Mouse (Mus musculus) spleen, embryonic (tissue): ENCODE results near the gene Ptk6.

Source experiments
- CTCF ChIA-PET: fragments of 350-600 bp; sonication (Branson Sonifier 250); formaldehyde crosslinking; loops from one replicate; lab custom pipeline; 2022; lab: Charles Lee

Gene Ptk6

GRCm38 (mm10) chr2:181202422-181202821, at the start of gene Ptk6:
Ptk6 (minus strand) TSS chr2:181202789.
- CTCF ChIA-PET = interaction anchor here (0.6 kb wide), 1 partner anchor 19 kb away, joined by 19 read pairs; no protein-coding TSS in a partner anchor

DNA sequence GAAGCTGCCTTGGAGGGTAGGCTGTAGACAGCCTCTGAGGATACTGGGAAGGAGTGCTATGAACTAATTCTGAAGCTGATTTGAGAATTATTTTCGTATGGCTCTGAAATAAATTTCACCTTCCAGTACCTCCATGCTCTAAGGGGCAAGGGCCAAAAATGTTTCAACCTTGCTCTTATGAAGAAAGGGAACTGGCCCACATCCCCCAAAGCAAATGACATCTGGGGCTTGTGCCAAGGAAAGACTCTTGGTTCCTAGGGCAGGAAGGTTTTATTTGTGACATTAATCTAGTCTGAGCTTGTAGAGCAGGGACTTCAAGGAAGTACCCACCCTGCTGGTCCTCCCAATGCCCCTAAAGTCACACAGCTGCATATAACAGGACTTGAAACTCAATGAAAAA, 49.3 kb upstream of the Ptk6 start:
- CTCF ChIA-PET = no interaction called here

GRCm38 (mm10) chr2:181249217-181249616, 46.6 kb upstream of the Ptk6 start:
- CTCF ChIA-PET = no interaction called here

DNA sequence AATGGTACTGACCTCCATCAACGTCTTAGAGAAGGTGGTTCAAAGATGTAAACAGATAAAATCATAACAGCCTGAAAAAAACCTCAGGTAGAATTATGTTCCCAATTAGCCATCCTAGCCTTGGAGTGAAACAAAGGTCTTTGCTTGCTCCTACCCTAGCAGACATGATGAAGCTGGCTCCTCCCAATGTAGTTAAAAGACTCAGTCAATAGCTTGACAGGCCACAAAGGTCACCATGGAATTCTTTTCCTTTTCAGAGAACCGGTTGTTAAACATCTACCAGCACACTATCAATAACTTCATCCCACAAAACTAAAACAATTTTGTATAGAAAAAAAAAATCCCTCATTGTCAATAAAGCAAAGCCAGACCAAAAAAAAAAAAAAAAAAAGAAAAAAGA, 42.4 kb upstream of the Ptk6 start:
- CTCF ChIA-PET = no interaction called here

- CTCF ChIA-PET = interaction anchor here (0.6 to 0.7 kb wide), 2 partner anchors 75 to 86 kb away, joined by 3 read pairs; no protein-coding TSS in a partner anchor
These were observed 41.3 kb upstream of the Ptk6 start for GRCm38 (mm10) chr2:181243706-181244394.

DNA sequence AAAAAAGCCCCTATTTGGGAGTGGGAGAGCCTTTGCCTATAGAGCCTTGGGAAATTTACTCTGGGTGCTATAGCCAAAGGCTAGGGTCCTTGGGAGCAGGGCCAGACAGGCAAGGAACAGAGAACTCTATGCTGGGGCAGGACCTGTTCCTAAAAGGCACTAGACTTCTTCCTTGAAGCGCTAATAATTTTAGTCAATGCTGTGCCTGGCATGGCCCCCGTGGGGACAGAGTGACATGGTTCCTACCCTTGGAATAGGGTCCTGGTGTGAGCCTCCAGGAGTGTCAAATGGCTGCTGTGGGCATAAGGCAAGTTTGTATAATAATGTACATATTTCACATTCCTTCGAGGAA, 39.7 kb upstream of the Ptk6 start:
- CTCF ChIA-PET = no interaction called here

GRCm38 (mm10) chr2:181241602-181242313, 39.2 kb upstream of the Ptk6 start, which contains the start of gene Helz2:
Helz2 (minus strand) TSS chr2:181242027.
- CTCF ChIA-PET = no interaction called here

- CTCF ChIA-PET = no interaction called here
These were observed 38.3 kb upstream of the Ptk6 start for GRCm38 (mm10) chr2:181240806-181241440.

DNA sequence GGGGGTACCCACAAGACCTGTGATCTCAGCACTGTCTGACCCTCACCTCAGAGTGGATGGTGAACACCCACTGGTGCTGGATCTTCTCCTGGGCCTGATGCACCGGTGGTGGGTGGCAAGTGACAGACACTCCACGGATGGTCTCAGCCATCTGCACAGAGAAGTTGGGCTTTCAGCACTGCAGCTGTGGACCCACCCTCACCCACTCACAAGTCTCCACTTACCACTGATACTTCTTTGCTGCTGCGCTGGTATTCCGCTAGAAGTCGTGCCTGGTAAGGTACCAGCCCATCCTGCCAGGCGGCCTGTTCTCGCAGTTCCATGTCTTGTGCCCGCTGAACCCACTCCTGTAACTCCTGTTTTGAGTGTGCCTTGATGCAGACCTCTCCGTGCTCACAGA, 36.7 kb upstream of the Ptk6 start:
- CTCF ChIA-PET = no interaction called here

DNA sequence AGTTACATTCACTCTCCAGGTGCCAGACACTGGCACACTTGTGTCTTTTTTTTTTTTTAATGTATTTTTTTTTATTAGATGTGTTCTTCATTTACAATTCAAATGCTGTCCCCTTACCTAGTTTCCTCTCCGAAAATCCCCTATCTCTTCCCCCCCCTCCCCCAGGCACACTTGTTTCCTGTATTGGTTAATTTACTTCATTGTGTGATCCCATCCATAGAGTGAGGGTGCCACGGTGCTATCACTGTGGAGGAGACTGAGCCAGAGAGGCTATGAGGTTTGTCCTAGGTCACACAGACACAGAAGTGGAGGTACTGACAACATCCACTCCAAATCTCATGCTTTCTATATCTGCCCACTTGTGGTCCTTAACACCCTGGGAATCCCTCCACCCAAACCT, 36.3 kb upstream of the Ptk6 start:
- CTCF ChIA-PET = no interaction called here

DNA sequence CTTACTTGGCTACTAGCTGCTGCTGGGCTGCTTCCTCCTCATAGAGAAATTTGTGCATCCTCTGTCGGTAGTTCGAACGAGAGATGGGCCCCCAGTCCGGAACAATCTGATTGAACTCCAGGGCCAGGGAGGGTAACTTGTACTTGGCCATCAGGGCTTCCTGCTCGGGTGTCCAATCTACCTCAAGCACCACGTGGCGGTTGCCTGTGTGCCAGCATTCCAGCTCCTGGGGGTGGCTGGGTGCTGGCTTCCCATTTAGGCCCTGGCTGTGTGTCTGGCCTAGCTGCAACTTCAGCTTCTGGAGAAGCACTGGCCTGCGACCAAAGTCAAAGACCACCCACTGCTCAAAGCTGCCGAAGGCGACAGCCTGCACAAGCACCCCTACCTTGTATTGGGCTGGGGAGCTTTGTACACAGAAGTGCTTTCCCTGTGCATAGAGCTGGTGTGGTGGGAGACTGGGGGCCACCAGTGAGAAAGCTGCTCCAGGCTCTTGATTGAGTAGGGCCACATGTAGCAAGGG, 35.6 kb upstream of the Ptk6 start:
- CTCF ChIA-PET = interaction anchor here (0.6 to 0.8 kb wide), 2 partner anchors 49 to 325 kb away, joined by 3 to 4 read pairs; no protein-coding TSS in a partner anchor

- CTCF ChIA-PET = interaction anchor here (0.5 to 0.8 kb wide), 3 partner anchors 48 to 326 kb away, joined by 3 to 4 read pairs (median 4); no protein-coding TSS in a partner anchor
These were observed 34.8 kb upstream of the Ptk6 start for GRCm38 (mm10) chr2:181237251-181238014.

DNA sequence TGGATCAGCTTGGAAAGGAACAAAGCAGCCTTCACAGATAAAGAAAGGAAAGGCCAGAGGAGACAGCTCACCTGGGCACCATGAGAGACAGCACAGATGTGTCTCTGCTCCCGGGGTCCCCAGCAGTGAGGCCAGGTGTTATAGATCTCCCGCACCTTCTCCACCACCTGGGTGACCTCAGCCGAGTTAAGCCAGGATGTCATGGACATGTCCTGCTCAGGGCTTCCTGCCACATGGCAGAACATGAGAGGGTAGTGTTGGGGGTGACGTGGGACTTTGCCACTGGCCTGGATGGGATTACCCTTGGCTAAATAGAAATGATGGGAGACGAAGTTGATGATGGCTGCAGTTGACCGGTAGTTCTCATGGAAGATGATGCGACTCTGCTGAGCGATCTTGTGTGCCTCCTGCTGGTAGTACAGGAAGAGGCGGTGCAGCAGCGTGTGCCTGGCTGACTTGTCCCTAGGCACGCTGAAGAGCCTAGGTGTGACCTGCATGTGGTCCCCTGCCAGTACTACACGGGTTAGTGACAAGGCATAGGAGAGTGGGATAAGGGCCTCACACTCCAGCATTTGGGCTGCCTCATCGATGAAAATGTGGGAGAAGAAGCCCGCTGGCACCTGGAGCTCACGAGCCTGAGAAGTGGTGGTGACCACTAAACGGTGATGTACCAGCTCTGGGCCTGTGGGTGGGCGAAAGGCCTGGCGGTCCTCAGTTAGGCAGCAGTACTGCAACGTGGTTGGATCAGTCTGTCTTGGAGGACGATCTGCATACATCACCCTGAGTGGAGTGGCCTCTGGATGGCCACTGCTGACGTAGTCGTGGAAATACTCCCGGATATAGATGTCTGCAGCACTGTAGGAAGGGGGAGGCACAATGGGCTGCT, 33.3 kb upstream of the Ptk6 start:
- CTCF ChIA-PET = no interaction called here

GRCm38 (mm10) chr2:181234680-181235079, 32.1 kb upstream of the Ptk6 start:
- CTCF ChIA-PET = no interaction called here

- CTCF ChIA-PET = no interaction called here
These were observed 30.9 kb upstream of the Ptk6 start for GRCm38 (mm10) chr2:181233443-181233842.

- CTCF ChIA-PET = no interaction called here
These were observed 28.6 kb upstream of the Ptk6 start for GRCm38 (mm10) chr2:181231171-181231570.

DNA sequence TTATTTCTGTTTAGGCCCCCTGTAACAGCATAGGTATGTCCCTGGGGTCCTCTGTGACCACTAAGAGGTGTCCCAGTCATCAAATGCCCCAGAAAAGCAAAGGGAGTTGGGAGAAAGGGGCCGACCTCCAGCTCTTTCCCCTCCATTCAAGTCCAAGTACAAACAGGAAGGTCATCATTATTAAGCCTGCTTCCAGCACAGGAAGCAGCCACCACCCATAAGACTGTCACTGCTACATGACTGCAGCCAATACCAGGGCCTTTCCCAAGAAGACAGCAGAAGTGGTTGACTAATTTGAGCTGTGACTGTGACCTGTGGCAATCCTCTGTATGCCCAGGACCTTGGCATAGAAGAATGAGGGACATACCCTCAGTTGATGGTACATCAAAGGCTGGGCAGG, 25.7 kb upstream of the Ptk6 start:
- CTCF ChIA-PET = interaction anchor here (0.6 kb wide), 1 partner anchor 103 kb away, joined by 9 read pairs; no protein-coding TSS in a partner anchor

DNA sequence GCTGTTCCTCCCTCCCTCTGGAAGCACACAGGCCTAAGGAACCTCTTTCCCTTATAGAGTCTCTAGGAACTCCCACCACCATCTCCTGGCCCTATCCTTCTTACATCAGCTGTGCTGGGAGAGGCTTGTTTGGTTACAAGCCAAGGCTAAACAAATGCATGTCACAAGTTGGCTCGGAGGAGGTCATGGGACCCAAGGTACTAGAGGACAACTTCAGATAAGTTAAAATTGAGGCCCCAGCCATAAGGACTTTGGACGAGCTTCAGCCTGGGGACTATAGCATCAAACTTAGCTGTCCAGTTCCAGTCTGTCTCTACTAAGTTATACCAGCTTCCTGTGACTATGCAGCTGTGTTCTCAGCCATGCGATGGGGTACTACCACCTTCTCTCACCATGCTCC, 24.5 kb upstream of the Ptk6 start:
- CTCF ChIA-PET = no interaction called here

DNA sequence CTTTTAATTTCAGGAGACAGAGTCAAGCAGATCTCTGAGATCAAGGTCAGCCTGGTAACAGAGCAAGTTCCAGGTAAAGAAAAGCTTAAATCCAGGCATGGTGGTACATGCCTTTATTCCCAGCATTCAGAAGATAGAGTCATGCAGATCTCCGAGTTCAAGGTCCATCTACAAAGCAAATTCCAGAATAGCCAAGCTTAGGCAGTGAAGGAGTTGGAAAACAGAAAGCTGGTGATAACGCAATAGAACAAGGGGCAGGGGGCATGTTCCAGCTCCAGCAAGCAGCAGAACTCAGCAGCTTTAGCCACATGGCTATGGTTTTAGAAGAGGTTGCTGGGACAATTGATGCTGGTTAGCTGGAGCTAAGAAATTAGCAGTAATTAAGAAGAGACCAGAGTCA, 22.4 kb upstream of the Ptk6 start:
- CTCF ChIA-PET = no interaction called here

DNA sequence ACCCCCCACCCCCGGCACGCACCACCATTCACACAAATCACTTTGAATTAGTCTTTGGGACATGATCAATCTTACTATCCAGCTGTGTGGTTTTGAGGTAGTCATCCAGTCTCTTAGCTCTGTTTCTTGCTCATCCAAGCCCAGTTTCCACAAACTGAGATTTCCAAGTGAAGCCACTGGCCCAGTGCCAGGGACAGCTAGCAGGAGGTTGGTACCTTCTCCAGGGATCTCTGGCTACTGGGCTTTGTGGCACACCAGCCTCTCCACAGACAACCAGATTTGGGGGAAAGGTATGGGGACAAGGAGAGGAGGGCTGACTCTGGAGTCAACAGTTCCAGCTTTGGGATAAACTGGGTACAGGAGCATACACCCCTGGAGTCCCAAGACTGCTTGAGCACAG, 17.8 kb upstream of the Ptk6 start:
- CTCF ChIA-PET = interaction anchor here (0.8 kb wide), 1 partner anchor 33 kb away, joined by 3 read pairs; the partner anchor contains the start of gene Ppdpf
